Mouse (Mus musculus) retina, postnatal 7 days (tissue): ENCODE results near the gene Stat5b.
"Not testable (repeated sequence)": the region's sequence is repeated elsewhere in the genome, so short reads cannot be mapped to it uniquely, and the experiment has no call there.

Source experiments
- DNase-seq: peaks from one replicate; pipeline ENCODE4 v3.0.0-alpha.2; 2012; ENCODE audit warnings: low read depth, low spot score

Gene Stat5b

DNA sequence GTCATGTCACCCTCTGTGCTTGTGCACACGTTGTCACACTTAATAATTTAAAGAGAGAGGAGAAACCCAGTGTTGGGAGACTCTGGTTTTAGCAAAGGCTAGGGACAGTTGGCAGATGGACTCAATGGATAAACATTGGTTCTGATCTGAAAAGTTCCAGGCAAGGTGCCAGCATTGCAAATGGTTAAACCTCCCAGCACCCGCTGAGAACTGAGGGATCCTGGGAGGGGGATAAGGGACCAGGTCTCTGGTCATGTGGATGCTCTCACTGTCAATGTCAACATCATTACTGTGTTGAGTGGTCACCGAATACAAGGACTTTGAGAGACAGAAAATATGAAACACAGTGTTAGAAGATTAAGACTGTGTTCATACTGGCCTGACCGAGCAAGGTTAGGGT lies 33.7 kb downstream of the Stat5b start:
- DNase-seq: no peak

DNA sequence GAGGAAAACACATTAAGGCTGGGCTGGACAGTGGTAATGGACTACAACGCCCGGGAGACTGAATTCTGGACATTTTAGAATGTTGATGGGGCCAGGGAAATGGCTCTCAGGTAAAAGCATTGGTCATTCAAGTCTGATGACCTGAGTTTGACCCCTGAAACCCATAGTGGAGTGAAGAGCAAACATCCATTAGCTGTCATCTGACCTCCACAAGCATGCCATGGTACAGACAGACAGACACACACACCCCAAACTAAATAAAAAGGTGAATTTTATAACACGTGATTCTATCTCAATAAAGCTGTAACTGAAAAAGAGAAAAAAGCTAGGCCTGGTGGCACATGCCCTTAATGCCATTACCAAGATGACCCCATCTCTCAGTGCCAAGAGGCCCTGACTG lies 34.2 kb downstream of the Stat5b start:
- no peak for DNase-seq

DNA sequence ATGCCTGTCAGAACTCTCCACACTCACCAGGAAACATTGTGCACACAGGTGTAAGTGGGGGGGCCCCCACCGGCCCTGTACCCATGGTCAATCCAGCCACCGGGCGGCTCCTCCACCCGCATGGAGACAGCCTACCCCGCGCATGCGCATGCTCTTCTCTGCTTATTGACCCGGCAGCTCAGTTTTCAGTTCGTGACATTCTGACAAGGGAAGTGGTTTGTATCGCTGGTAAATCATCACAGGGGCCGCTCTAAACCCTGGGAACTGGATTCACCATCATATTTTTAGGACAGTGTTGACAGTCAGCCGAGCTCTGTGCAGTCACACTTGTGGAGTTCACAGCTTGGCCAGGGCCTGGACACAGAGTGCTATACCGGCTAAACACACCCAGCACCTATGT lies 36.0 kb downstream of the Stat5b start:
- no peak for DNase-seq

DNA sequence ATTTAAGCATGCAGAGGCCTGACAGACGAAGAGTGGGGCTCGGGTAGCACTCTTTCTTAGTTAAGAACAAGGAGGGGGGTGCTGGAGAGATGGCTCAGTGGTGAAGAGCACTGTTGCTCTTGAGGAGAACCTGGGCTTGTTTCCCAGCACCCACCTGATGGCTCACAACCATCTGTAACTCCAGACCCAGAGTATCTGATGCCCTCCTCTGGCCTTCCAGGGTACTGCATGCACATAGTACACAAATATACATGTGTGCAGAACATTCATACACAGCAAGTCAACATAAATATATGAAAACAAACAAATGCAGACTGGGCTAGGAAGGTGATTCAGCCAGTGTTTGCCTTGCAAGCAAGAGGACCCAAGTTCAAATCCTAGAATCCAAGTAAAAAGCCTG lies 39.4 kb downstream of the Stat5b start:
- DNase-seq: no peak

DNA sequence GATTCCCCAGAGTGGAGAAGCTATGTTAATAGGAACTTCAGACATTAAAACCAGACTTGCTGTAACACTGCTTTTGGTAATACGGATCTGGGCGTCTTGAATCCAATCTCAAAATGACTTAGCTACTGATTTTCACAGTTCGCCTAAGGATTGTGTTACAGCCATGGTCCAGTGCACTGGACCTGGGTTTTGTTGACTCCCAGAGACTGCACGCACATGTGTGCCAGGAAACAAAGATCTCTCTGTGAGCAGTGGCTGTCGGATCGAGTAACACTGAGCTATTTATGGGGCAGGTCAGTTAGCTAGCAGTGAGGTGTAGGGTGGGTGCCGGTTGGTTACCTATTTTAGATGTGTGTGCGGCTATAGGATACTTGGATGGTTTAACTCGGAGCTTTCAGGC lies 40.0 kb downstream of the Stat5b start:
- DNase-seq: no peak

DNA sequence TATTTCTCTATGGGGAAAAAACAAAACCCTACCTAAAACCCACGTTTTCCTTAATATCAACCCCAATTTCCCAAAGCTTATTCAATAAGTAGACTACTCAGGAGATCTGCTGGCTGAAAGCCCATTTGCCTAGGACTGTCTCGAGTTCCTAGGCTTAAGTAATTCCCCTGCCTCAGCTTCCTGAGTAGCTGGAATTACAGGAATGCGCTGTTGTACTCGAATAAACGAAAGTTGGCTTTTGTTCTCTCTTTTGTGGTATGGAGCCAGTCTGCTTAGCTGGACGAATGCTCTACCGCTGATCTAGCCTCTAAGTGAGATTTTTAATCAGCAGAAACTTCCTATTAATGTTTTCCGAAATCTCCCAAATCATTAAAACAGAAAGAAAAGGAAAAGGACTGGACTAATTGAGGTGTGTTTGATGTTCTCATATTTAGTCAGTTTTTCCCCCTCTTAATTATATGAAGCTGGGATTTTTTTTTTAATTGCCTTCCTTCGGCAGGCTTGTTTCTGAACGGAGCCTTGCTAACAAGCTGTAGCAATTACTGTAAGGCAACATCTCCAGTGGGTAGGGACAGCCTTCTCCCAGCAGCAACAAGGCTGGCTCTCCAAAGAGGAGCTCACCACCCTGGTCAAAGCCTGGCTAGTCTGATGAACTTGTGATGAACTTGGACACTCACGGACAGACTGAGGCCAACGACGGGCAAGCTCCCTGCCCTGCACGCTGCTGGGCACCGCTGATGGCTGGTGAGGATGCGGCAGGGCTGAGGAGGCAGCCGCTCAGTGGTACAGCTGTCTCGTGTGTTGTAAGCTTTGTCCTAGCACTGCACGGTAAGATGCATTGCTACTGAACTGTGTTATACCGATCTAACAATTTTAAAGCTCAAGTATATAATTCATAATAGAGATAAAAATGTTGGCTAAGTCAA lies 43.9 kb downstream of the Stat5b start:
- DNase-seq: no peak

DNA sequence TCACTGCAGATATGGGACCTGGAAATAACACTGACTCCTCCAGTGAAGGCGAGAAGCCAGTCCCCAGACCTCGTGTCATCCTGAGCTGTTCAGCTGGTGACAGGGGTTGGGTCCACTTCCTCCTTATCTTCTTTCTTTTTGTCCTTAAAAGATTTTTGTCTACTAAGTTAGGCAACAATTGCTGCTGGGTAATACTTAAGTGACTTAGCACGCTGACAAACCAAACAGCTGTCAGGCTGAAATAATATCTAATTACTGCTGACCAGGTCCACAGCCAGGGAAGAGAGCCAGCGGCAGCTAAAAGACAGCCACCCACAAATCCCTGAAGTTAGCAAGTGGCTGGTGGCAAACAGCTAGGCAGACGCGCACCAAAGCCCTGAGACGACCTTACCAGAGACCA lies 45.0 kb downstream of the Stat5b start:
- DNase-seq: no peak

DNA sequence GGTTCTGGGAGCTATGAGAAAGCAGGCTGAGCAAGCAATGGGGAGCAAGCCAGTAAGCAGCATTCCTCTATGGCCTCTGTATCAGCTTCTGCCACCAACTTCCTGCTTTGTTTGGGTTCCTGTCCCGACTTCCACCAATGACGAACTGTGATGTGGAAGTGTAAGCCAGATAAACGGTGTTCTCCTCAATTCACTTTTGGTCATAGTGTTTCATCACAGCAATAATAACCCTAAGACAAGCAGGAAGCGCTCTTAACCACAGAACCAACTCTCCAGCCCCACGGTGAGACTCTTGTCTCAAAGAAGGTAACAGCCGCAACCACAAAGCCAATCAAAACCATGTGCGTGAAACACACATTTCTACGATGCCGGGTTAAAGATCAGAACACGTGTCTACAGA lies 46.1 kb downstream of the Stat5b start:
- DNase-seq: no peak

DNA sequence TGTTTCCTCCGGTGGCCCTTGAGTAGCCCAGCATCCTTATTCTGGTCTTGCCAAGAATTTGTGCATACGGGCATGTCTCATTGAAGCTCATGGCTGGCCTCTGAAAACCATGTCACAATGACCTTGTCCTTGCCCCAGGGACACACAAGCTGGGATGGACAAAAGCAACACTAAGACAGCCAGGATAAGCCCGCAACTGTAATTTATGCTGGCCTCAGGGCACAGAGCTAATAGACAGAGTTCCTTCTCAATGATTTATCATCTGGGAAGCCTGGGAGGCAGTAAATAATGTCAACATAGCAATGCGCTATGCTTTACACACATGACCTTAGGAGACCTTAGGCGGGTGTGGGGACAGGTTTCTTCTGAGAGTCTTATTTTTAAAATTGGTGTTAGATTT lies 51.1 kb downstream of the Stat5b start:
- no peak for DNase-seq

DNA sequence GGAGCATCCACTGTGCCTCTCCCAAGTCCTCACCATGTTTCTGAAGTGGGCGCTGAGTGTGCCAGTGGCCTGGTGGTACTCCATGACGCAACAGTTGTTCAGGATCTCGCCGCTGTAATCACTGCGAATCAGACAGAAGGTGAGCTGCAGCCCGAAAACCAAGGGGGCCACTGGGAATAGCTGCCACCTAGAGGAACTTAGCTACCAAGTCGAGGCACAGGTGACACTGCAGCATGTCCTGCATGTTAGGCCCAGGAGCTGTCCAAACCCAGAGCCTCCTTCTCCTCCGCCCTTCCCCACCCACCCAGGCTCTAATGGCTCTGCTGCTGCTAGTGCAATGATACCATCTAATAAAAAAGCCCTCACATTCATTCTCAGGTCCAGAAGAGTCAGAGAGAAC lies 53.9 kb downstream of the Stat5b start:
- DNase-seq: no peak

DNA sequence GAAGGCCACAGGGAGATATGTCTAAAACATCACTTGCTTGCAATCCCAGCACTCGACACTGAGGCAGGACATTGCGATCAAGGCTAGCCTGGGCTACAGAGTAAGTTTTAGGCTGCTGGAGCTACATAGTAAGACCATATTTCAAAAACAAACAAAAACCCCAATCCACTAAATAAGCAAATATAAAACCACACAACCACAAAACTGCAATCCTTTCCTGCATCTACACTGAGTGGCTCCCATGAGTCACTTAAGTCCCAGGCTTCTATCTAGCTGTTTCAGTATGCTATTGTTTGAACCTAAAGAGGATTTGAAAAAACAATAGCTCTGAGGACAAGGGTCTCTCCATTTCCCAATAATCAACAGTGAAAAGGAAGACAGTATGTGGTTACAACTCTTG lies 55.1 kb downstream of the Stat5b start:
- DNase-seq: no peak

DNA sequence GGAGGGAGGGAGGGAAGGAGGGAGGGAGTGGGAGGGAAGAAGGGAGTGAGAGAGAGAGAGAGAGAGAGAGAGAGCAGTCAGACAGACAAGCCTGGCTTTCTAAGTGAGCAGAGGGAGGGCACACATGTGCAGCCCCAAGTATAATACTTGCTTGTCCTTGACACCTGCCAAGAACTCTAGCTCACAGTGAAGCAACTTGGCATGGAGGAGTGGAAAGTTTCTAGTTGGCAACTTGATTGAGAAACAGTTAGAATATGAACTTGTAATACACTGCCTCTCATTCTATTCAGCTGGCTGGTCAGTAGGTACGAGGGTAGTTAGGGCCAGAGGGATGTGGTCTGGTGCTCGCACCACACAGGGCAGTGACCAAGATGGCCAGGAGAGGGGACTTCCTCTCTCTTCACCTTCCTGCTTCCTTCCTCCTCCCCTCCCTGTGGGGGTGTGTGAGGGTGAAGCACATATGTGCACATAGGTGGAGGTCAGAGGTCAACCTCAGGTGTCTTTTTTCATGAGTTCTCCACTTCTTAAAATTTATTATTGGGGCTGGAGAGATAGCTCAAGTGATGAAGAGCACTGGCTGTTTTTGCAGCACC lies 59.0 kb downstream of the Stat5b start:
- DNase-seq: no peak

DNA sequence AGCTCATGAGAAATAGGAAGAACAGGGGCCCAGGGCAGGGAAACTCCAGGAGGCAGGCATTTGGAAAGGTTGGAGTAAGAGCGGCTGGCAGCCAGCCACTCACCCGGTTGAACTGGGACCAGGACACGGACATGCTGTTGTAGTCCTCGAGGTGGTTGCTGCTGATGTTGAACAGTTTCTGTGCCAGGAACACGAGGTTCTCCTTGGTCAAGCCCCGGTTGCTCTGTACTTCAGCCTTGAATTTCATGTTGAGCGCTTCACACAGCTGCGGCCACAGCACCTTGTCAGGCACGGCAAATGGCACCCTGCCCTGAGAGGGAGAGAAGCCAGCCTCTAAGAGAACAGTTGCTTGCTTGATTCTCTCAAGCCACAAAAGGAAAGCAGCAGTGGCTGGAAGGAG lies 59.9 kb downstream of the Stat5b start:
- not testable (repeated sequence) for DNase-seq

DNA sequence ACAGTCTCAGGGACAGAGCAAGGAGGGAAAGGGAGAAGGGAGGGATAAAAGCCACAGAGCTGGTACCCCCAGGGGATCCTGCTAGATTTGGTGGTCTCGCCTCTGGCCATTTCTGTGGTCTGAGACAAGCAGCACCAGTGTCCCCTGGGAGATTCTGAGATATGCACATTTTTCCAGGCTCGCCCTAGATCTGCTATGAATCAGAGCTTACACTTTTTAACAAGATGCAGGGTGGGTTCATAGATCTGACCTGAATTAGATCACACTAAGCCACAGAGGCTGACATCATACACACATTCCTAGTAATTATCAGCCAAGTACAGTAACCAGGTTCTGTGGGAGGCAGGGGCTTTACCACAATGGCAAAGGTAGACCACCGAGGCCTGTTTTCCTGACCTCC lies 60.8 kb downstream of the Stat5b start:
- DNase-seq: no peak

DNA sequence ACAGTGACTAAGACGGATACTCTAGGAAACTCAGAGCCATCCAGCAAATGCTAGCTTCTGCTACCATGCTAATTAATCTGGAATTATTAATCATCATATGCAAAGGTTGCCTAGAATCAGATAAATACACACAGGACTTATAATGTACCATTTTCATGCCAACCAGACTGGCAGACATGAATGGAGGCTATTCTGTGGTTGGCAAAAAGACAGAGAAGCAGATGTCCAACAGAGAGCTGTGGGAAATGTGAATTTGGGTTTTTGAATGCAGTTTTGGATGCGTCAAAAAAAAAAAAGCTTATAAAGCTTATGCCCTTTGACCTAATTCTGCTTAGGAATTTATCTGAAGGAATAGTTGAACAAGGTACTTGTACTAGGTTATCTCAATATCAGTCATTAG lies 64.8 kb downstream of the Stat5b start:
- DNase-seq: no peak

DNA sequence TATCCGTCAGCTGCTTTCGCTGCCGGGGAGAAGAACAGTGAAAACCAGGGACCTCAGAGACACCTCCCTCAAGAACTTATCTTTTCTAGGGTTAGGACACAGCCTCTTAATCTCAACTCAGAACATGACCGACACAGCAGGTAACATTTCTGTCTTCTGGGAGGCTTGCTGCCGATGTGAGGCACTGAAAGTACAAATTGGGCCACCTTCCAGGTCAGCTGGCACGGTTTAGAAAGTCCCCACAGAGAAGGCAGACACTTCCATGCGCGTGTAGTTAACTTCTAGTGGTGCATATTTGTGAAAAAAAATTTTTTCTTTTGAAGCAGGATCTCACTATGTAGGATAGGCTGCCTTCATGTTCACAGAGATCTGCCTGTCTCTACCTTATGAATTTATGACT lies 66.2 kb downstream of the Stat5b start:
- no peak for DNase-seq

DNA sequence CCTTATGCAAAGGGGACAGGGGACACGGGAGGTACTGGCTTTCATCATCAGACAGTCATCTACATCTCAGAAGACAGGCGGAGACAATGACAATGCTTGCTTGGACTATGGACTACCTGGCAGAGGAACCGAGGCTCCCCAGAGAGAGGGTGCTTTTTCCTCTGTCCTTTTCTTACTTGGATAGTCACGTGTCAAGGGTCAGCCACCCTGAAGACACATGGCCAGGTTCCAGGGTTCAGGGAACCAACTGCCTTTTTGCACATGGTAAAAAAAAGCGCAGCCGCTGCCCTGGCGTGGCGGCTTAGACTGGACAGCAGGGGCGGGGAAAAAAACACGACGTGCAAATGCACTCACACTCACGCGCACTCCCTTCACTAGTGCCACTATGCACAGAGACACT lies 68.0 kb downstream of the Stat5b start:
- no peak for DNase-seq

DNA sequence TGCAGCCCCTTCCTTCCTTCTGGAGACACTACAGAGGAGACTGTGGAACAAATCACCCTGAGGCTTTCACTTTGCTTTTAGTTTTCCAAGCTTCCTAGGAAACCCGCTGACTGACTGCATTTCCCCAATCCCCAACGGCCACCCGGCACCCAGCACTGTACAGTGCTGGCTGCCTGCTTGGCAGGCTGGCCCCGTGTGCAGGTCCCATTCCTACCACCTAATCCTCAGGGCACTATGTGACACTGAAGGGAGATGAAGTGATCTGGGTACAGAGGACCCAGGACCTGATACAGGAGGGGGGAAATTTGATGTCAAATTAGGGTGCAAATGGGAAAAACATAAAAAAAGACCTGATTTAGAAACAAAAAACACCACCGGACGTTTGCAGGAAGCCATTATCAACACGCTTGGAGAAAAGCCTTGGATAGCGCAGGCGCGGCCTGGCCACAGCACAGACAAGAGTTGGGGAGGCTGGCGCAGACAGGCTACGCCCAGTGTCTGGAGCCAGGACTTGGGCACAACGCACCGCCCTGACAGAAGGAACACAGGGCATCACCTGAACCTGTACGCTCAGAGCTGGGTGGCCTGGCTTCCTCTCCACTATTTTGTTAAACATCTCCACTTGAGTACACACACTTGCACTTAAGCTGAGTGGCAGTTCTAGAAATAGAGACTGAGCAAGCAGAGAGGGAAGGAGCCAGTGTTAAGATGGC lies 68.6 kb downstream of the Stat5b start:
- no peak for DNase-seq

DNA sequence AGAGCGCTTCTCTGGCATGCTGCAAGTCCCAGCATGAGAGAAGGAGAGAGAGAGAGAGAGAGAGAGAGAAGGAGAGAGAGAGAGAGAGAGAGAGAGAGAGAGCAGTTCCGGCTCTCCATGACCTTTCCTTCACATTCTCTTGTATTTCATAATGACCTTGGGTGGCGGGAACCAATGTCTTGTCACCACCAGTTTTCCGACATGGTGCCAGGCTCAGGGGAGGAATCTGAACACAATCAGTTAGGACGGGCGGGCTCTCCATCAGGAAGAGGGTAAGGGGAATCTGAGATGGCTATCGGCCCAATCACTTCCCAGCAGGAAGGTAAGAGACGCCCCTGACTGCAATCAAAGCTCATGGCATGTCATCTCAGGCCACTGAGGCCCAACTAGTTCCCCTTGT lies 70.3 kb downstream of the Stat5b start:
- DNase-seq: no peak

DNA sequence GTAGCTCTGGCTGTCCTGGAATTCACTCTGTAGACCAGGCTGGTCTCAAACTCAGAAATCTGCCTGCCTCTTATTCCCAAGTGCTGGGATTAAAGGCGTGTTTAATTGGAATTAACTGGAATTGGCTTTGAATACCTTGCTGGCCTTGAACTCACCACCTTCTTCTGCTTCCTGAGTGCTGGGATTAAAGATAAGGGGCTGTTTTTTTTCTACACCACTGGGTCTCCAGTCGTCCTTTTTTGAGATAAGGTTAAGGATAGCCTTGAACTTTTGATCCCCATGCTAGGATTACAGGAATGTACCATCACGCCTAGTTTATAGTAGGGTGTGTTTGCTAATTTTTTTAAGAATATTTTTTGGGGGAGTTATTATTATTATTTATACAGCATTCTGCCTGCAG lies 72.5 kb downstream of the Stat5b start:
- DNase-seq: no peak

DNA sequence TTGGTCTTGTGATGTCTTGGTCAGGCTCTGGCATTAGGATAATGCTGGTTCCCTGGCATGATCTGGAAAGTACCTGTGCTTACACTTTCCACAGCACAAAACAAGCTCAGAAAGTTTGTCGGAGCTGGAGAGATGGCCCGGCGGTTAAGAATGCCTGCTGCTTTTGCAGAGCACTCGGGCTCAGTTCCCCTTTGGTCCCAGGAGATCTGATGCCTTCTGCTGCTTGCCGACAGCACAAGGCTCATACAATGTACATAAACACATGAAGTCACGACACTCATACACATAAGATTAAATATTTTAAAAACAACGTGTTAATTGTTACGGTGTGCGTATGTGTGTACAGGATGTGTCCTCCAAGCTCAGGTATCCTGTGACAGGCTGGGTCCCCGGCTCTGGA lies 74.6 kb downstream of the Stat5b start:
- no peak for DNase-seq

DNA sequence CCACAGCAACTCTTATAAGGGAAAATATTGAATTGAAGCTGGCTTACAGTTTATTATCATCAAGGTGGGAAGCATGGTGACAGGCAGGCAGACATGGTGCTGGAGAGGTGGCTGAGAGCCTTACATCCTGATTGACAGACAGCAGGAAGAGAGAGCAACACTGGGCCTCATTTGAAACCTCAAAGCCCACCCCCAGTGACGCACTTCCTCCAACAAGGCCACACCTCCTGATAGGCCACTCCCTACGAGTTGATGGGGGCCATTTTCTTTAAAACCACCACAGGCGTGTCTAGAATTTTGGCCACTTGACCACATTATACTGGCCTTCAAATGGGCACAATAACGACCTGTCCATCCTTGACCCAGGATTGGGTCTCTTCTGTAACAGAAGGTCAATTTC lies 76.3 kb downstream of the Stat5b start:
- DNase-seq: no peak
